Mouse (Mus musculus): ENCODE measurements around the gene Top1. TPM values are rescaled to one million over a fixed set of nuclear protein-coding genes. Genes with fewer than 3 reads are reported as not detected.
A peak's percentile ranks its signal among the peaks of the same experiment; 100 is the strongest.

Top1 gene
- polyA plus RNA-seq, 1 experiment from 2014 or later, result 80.7 TPM

- POLR2A ChIA-PET, result no interaction called here
- in situ Hi-C loops (cut with MboI; ENCODE audit: low pct_unique_long_range_greater_than_20kb), result no loop called here
- no peak for ATAC-seq
- TF ChIP-seq CTCF (IDR thresholded peaks at IDR 0.05), result no peak
- no peak for DNase-seq (ENCODE audit: low read depth, low spot score)
- H3K27me3 ChIP-seq, result no peaks in the 10 kb centered on the region
- CTCF ChIA-PET, result no interaction called here
Observed at GRCm38 (mm10) chr2:160630872-160631597, 14.7 kb upstream of the Top1 start.

DNA sequence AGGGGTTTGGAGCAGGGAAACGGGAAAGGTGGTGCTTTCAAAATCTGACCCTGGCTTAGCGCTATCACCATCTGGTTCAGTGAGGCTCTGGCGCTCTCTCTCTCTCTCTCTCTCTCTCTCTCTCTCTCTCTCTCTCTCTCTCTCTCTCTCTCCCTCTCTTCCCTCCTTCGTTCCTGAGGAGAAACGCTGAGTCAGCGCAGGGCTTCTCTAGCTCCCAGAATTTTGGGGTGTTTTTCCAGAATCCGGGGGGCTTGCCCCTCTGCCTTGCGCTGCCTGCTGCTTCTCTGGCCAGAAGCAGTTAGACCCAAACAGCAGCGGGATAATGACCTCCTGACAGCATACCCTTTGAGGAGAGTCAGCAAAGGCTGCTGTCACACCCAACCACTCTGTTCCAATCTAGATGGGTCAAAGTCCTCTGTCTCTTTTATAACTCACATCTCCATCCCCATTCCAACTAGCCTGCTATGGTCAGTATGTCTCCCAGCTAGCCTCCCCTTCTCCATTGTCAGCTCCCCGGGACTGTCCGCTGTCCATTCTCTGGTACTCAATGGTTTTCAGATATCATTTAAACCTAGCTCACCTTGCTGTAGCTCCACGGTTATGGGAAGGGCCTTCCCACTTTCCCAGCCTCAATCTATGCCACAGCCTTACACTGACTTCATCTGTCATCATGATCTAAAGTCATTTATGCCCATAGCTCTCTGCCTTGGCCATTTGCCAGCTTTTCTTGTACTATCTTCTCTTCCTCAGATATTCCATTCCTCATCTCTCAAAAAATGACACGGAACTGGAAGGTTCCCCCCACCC lies 5.6 kb upstream of the Top1 start:
- POLR2A ChIA-PET, result no interaction called here
- no peak for DNase-seq (ENCODE audit: low read depth, low spot score)
- CTCF ChIA-PET, result interaction anchor here (1.4 to 2.3 kb wide), 3 partner anchors 8 to 37 kb away, joined by 3 to 5 read pairs (median 5); no protein-coding TSS in a partner anchor
- no peaks in the 10 kb centered on the region for H3K27me3 ChIP-seq
- no peak for ATAC-seq
- in situ Hi-C loops (cut with MboI; ENCODE audit: low pct_unique_long_range_greater_than_20kb), result no loop called here
- no peak for TF ChIP-seq CTCF (IDR thresholded peaks at IDR 0.05)

DNA sequence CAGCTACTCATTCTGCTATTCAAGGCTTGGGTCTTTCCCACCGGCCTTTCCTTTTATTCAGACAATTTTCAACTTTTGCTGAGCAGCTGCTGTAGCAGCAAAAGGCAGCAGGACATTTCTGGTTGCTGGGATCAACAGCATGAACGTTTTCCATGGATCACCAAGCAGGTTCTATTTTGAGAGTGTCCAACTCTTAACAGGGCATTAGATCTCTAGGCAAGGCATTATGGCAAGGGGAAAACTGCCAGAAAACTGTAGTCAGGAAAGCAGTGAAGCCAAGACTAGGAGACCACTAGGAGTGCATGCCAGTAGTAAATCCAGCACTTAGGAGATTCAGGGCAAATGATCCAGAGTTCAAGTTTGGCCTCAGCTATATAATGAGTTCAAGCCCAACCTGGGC lies 4.5 kb upstream of the Top1 start:
- CTCF ChIA-PET, result interaction anchor here (2.3 kb wide), 1 partner anchor 13 kb away, joined by 5 read pairs; no protein-coding TSS in a partner anchor
- in situ Hi-C loops (cut with MboI; ENCODE audit: low pct_unique_long_range_greater_than_20kb), result no loop called here
- DNase-seq (ENCODE audit: low read depth, low spot score) (no peak), ATAC-seq (no peak)
- no peaks in the 10 kb centered on the region for H3K27me3 ChIP-seq
- TF ChIP-seq CTCF (IDR thresholded peaks at IDR 0.05), result no peak
- POLR2A ChIA-PET, result no interaction called here

GRCm38 (mm10) chr2:160646144-160646844 lies 606 bp downstream of the Top1 start:
- POLR2A ChIA-PET, result no interaction called here
- H3K27me3 ChIP-seq, result no peaks in the 10 kb centered on the region
- ATAC-seq (peak; percentile 37), DNase-seq (ENCODE audit: low read depth, low spot score) (no peak)
- no peak for TF ChIP-seq CTCF (IDR thresholded peaks at IDR 0.05)
- in situ Hi-C loops (cut with MboI; ENCODE audit: low pct_unique_long_range_greater_than_20kb), result no loop called here
- CTCF ChIA-PET, result interaction anchor here (0.7 kb wide), 1 partner anchor 19 kb away, joined by 3 read pairs; no protein-coding TSS in a partner anchor

DNA sequence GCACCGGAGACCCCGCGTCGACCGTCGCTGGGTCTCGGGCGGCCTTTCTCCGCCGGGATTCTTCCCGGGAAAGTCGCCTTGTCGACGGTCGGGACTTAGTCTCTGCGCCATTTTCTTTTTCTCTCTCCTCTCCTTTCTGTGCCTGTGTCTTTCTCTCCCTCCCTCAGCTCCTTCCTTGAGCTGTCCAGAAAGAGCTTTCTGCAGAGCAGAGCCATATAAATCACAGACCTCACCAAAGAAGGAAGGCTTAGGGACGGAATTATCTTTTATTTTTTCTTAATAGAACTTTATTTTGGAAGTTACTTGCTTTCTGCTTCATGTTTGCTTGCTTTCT lies 1.1 kb downstream of the Top1 start:
- no peaks in the 10 kb centered on the region for H3K27me3 ChIP-seq
- in situ Hi-C loops (cut with MboI; ENCODE audit: low pct_unique_long_range_greater_than_20kb), result no loop called here
- POLR2A ChIA-PET, result no interaction called here
- DNase-seq (ENCODE audit: low read depth, low spot score), result no peak
- TF ChIP-seq CTCF (IDR thresholded peaks at IDR 0.05), result no peak
- peak; percentile 22 for ATAC-seq
- CTCF ChIA-PET, result no interaction called here

- in situ Hi-C loops (cut with MboI; ENCODE audit: low pct_unique_long_range_greater_than_20kb), result no loop called here
- POLR2A ChIA-PET, result no interaction called here
- DNase-seq (ENCODE audit: low read depth, low spot score) (no peak), ATAC-seq (no peak)
- CTCF ChIA-PET, result interaction anchor here (0.9 to 1.6 kb wide), 3 partner anchors 9 to 63 kb away, joined by 3 to 5 read pairs (median 5); no protein-coding TSS in a partner anchor
- TF ChIP-seq CTCF (IDR thresholded peaks at IDR 0.05), result no peak
- no peaks in the 10 kb centered on the region for H3K27me3 ChIP-seq
Observed at GRCm38 (mm10) chr2:160648097-160648496, 2.4 kb downstream of the Top1 start.

DNA sequence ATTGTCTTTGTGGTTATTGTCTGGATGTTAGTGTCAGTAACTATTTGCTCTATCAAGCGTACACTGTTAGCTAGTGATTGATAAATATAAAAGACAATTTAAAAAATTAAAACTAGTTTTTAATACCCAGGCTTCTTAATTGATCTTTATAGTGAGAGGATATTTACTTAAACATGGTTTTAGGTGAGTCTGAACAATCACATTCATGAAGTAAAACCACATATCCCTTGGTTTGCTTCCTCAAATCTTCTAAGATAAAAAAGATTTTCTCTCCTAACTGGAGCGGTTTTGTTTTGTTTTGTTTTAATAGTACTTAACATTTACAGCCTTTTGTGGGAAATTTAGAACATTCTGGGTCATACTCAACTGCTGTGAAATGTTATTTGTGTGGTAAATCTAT lies 3.4 kb downstream of the Top1 start:
- no peak for TF ChIP-seq CTCF (IDR thresholded peaks at IDR 0.05)
- in situ Hi-C loops (cut with MboI; ENCODE audit: low pct_unique_long_range_greater_than_20kb), result no loop called here
- no peak for DNase-seq (ENCODE audit: low read depth, low spot score)
- CTCF ChIA-PET, result interaction anchor here (1.3 to 1.6 kb wide), 2 partner anchors 10 to 13 kb away, joined by 5 read pairs; no protein-coding TSS in a partner anchor
- ATAC-seq, result no peak
- POLR2A ChIA-PET, result no interaction called here
- H3K27me3 ChIP-seq, result no peaks in the 10 kb centered on the region

DNA sequence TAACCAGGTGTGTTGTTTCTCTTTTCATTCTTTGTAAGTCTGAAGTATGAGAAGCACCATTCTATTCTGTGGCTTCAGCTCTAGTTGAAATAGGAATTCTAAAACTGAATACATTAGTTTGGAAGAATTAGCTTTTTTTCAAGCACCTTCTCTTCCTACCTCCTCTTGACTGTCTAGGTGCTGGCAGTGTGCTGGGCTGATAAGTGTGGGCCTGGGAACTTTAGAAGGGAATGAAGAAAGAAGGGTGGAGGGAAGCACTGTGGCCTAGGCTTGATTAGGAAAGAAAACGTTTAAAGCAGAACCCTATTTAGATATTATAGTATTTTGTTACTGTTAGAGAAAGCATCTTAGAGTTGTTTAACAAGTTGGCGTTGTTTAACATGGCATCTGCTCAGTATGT lies 5.5 kb downstream of the Top1 start:
- in situ Hi-C loops (cut with MboI; ENCODE audit: low pct_unique_long_range_greater_than_20kb), result no loop called here
- no peaks in the 10 kb centered on the region for H3K27me3 ChIP-seq

DNA sequence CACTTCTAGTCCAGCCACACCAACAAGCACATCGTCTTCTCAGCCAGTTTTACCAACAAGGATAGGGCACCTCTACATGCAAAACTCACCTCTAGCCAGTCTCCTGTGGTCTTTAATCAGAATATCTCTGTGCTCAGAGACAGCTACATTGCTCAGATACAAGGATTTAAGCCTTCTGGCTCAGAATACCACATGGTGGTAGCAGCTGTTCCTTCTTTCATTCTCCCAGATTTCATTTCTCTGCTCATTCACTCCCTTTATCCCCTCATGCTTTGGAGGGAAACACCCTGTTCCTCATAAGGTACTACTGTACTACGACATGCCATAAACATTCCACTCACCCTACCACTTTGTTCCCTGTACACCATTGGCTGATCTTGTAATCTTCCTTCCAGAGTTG lies 7.5 kb downstream of the Top1 start:
- in situ Hi-C loops (cut with MboI; ENCODE audit: low pct_unique_long_range_greater_than_20kb), result no loop called here
- no peaks in the 10 kb centered on the region for H3K27me3 ChIP-seq
- no peak for DNase-seq (ENCODE audit: low read depth, low spot score)
- no peak for ATAC-seq
- CTCF ChIA-PET, result interaction anchor here (0.7 kb wide), 1 partner anchor 54 kb away, joined by 3 read pairs; no protein-coding TSS in a partner anchor
- TF ChIP-seq CTCF (IDR thresholded peaks at IDR 0.05), result no peak
- POLR2A ChIA-PET, result no interaction called here

More for the DNA sequence above, 5.5 kb downstream of the Top1 start:
- no peak for DNase-seq (ENCODE audit: low read depth, low spot score)
- no peak for ATAC-seq
- CTCF ChIA-PET, result interaction anchor here (0.6 kb wide), 1 partner anchor 405 kb away, joined by 3 read pairs; no protein-coding TSS in a partner anchor
- TF ChIP-seq CTCF (IDR thresholded peaks at IDR 0.05), result no peak
- POLR2A ChIA-PET, result interaction anchor here (0.6 kb wide), 1 partner anchor 18 kb away, joined by 4 read pairs; no protein-coding TSS in a partner anchor

DNA sequence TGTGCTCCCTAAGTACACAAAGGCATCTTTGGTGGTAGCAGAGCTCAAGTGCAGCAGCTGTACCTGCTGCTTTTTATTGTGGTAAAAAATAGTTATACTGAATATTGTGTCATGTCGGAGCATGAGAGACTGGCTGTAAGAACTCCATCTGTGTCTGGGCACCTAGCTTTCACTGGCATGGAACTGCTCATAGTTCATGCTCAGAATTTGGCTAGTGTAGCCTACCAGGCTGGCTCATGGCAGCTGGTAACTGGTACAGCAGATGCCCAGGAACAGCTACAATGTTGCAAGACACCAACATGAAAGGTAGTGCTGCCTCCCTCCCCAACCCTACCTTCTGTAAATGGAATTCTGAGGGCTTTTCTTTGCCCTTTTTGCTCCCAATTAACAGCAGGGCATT lies 9.9 kb downstream of the Top1 start:
- DNase-seq (ENCODE audit: low read depth, low spot score) (no peak), ATAC-seq (no peak)
- H3K27me3 ChIP-seq, result no peaks in the 10 kb centered on the region
- POLR2A ChIA-PET, result no interaction called here
- CTCF ChIA-PET, result no interaction called here
- in situ Hi-C loops (cut with MboI; ENCODE audit: low pct_unique_long_range_greater_than_20kb), result no loop called here
- TF ChIP-seq CTCF (IDR thresholded peaks at IDR 0.05), result no peak

All from Patski (cell line).